Mouse (Mus musculus) lung, adult 2 months (tissue): Measurements from ENCODE around the gene Gabpb1. TPM values are rescaled to one million over a fixed set of nuclear protein-coding genes. Genes with fewer than 3 reads are reported as not detected.

ENCODE experiments used
- DNase-seq: peaks from one replicate; pipeline ENCODE4 v3.0.0; 2022
- H3K4me1 ChIP-seq: fragments of 200-500 bp; 2 replicates; pipeline ENCODE4 v1.6.1; 2011; ENCODE audit warnings: low read length; ENCODE audit not compliant: control insufficient read depth, insufficient read depth
- H3K4me3 ChIP-seq: fragments of 200-500 bp; replicated peaks from 2 replicates; pipeline ENCODE3; 2011; ENCODE audit warnings: low read depth, mild to moderate bottlenecking, control low read depth, low read length; ENCODE audit errors: extremely low read depth
- CTCF ChIP-seq: fragments of 200-500 bp; IDR thresholded peaks from 2 replicates; pipeline ENCODE4 v1.5.1; 2011; ENCODE audit warnings: mild to moderate bottlenecking, low read length, control low read depth; ENCODE audit not compliant: insufficient read depth
- POLR2A ChIP-seq: fragments of 200-500 bp; IDR thresholded peaks from 2 replicates; pipeline ENCODE4 v1.6.1; 2011; ENCODE audit warnings: low read depth, mild to moderate bottlenecking, control low read depth, low read length, borderline replicate concordance; ENCODE audit errors: extremely low read depth
- WGBS: fragments of 180-500 bp; shearing (Covaris S2); methylation state at CpG from one replicate; pipeline ENCODE4 v1.1.7; 2018; 5-methylcytosine and 5-hydroxymethylcytosine counted together
- polyA plus RNA-seq: library from polyadenylated mRNA; depleted of rRNA; stranded (reverse); fragments of >200 nt; gene quantifications from 2 replicates; pipeline ENCODE4 v1.2.3, GENCODE M21; 2012

The Gabpb1 gene
- polyA plus RNA-seq, 1 experiment = 11.6 TPM

DNA sequence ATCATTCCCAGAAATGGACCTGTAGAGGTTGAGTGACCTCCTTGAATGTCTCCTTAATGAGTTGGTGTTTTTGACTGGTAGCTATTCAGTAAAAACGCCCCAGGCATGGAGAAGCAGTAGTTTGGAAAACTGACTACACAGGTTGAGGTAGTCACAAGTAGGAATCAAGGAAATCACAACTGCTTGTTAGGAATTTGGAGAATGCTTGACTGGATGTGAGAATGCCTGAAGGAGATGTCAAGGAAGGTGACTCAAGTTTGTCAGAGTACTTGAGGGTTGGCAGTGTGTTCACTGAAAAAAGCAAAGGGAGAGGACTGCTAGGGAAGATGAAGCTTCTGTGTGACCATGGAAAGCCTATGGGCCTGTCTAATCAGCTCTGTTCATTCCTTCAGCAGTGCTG lies 1.2 kb upstream of the Gabpb1 start:
- TF ChIP-seq CTCF = no peak
- no peak for TF ChIP-seq POLR2A
- 79% methylated on average over 1 of the region's 1 CpGs for WGBS
- Histone ChIP-seq H3K4me1 (peaks cover 10% of the 10 kb centered on the region), H3K4me3 (no peak overlapping the region)
- no peak for DNase-seq

GRCm38 (mm10) chr2:126675169-126676121 lies 692 bp downstream of the Gabpb1 start:
- H3K4me1 ChIP-seq = peaks cover 5% of the 10 kb centered on the region
- TF ChIP-seq POLR2A (peak; percentile 94), CTCF (no peak)
- under 1% methylated on average over 99 of the region's 99 CpGs for WGBS
- peak overlapping the region; percentile 71 for H3K4me3 ChIP-seq
- peak; percentile 93 for DNase-seq

DNA sequence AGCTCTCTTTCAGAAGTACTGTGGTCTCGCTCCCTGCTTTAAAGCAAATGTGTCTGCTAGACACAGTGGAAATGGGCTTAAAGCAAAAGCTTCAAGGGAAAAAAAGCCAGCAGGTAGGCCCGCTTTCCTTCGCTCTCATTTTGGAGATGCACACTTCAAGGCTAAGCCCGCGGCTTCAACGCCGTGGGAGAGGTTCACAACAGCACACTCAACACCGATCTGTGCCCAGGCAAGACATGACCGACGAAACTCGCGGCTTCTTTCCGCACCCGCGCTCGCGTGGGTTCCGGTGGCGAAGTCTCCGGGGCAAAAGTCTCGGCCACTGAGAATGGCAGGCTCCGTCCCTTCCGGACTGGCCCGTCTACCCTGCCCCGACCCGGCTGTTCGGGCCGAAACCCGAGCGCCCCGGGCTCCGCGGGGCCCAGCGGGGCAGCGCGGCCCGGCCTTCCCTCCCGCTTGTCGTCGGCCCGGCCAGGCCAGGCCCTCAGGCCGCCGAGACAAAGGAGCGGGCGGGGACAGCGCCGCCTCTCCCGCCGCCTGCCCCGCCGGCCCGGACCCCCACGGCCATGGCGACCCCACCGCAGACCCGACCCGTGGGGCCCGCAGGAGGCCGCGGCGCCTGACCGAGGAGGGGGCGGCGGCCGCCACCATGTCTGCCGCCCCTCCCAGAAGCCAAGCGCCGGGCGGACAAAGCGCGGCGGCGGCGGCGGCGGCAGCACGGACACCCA lies 1.5 kb downstream of the Gabpb1 start:
- peak; percentile 75 for DNase-seq
- Histone ChIP-seq H3K4me3 (peak overlapping the region; percentile 71), H3K4me1 (peaks cover 5% of the 10 kb centered on the region)
- peak; percentile 65; the same call in 1 of the 2 replicates for TF ChIP-seq POLR2A
- no peak for TF ChIP-seq CTCF
- under 1% methylated on average over 77 of the region's 77 CpGs for WGBS

GRCm38 (mm10) chr2:126673317-126674242 lies 2.6 kb downstream of the Gabpb1 start:
- no peak for DNase-seq
- Histone ChIP-seq H3K4me3 (peak overlapping the region; percentile 43), H3K4me1 (peaks cover 5% of the 10 kb centered on the region)
- TF ChIP-seq CTCF = no peak
- TF ChIP-seq POLR2A = no peak
- 17% methylated on average over 13 of the region's 13 CpGs for WGBS

DNA sequence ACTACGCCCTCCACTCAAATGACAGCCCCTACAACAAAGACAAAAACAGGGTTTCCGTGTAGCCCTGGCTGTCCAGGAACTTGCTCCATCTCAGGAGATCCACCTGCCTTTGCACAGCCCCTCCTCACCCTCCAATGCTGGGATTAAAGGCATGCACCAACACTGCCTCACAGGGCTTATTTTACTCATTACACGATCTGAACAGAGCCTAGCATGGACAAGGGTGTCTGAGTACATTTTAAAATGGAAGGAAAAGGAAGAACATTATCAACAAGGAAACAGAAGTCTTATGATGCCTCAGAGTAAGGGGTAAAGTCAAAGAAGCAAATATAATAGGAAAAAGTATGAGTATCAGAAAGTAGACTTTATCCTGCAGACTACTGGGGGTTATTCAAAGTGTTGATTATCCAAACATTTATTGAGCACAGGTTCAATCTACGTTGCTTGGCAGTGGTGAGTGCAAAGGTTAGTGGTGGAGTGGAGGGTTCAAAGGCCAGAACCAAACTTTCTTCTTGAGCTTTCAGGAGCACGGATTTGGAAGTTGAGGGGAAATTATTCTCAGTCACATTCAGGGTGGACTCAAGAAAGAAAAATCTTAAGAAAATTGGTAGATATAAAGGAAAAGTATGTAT lies 7.4 kb downstream of the Gabpb1 start:
- TF ChIP-seq CTCF = no peak
- no peak for TF ChIP-seq POLR2A
- no peaks in the 10 kb centered on the region; the same call in none of the 2 replicates for H3K4me1 ChIP-seq
- no peak for DNase-seq
- WGBS = 74% methylated on average over 5 of the region's 5 CpGs
- H3K4me3 ChIP-seq = no peak overlapping the region

DNA sequence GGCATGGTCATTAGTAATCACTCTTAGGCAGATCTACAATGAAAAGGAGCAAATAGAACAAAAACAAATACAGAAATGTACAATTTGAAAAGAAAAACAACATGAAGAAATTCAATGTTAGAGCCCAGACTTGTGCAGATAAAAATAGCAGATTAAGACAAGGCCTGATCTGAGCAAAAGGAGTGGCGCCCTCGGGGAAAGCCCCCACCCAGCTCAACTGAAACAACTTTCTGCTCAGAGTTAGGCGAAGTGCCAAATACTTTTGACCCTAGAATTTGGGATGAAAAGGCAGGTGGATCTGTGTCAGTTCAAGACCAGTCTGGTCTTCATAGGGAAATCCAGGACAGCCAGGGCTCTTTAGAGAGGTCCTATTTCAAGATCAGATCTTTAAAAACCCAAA lies 10.2 kb downstream of the Gabpb1 start:
- Histone ChIP-seq H3K4me3 (no peak overlapping the region), H3K4me1 (no peaks in the 10 kb centered on the region)
- DNase-seq = no peak
- TF ChIP-seq POLR2A (no peak), CTCF (no peak)
- 69% methylated on average over 3 of the region's 3 CpGs for WGBS

DNA sequence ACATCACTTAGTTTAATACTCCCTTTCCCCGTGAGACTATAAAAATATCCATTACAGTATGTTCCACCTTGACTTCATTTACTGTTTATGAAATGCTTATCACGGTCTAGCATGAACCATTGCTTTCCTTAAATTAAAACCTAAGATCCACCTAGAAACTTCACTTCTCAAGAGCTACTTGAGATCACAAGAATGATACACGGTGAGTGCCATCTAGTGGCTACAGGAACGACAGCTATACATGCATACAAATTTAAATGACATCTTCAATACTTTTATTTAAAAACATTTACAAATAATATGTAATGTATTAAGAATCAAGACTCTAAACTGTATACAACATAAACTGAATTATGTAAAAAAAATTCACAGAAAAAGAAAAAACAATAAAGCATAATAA lies 12.7 kb downstream of the Gabpb1 start:
- no peak overlapping the region for H3K4me3 ChIP-seq
- 32% methylated on average over 4 of the region's 4 CpGs for WGBS
- H3K4me1 ChIP-seq = no peaks in the 10 kb centered on the region
- TF ChIP-seq POLR2A = no peak
- TF ChIP-seq CTCF = peak; percentile 25; the same call in 1 of the 2 replicates
- DNase-seq = no peak

GRCm38 (mm10) chr2:126652929-126653328 lies 23.2 kb downstream of the Gabpb1 start:
- Histone ChIP-seq H3K4me1 (0 out of 2 replicates have a peak, but pooled peaks cover 2% of the 10 kb centered on the region), H3K4me3 (no peak overlapping the region)
- 83% methylated on average over 4 of the region's 4 CpGs for WGBS
- TF ChIP-seq POLR2A = no peak
- TF ChIP-seq CTCF = no peak
- DNase-seq = no peak
